Mouse (Mus musculus): Measurements from ENCODE around the gene Dnaaf5. TPM values are rescaled to one million over a fixed set of nuclear protein-coding genes. Genes with fewer than 3 reads are reported as not detected.

Dnaaf5 gene
- total RNA-seq, 1 experiment: 22.8 TPM

- no peak overlapping the region for H3K9ac ChIP-seq (ENCODE audit: insufficient read depth, low read depth, low read length, poor library complexity, severe bottlenecking)
- 0 out of 4 replicates have a peak, but pooled peaks cover 0 to 2% of the 10 kb centered on the region in 2 experiments for H3K4me1 ChIP-seq (ENCODE audit: control insufficient read depth in 2 of 2, insufficient read depth in 2 of 2, low read length in 2 of 2, poor library complexity in 1 of 2)
- H3K36me3 ChIP-seq (ENCODE audit: control insufficient read depth, insufficient read depth, low read length, poor library complexity, severe bottlenecking): peaks cover 51% of the 10 kb centered on the region
- TF ChIP-seq MAFK (IDR thresholded peaks at IDR 0.05; ENCODE audit: insufficient read depth, low read depth, low read length): no peak
- no peak for TF ChIP-seq ZC3H11A (IDR thresholded peaks at IDR 0.05; ENCODE audit: borderline replicate concordance, low read depth, low read length)
- no peak for TF ChIP-seq CHD2 (IDR thresholded peaks at IDR 0.05; ENCODE audit: low read depth, low read length)
- TF ChIP-seq HCFC1 (IDR thresholded peaks at IDR 0.05; ENCODE audit: borderline replicate concordance, insufficient read depth, low read length): no peak
- no peak for TF ChIP-seq ZNF384 (IDR thresholded peaks at IDR 0.05; ENCODE audit: low read depth, low read length)
- in situ Hi-C loops (cut with MboI; ENCODE audit: low sequenced_read_pairs in 2 of 2, unreplicated experiment in 2 of 2): no loop called here
- no peak overlapping the region for H3K4me3 ChIP-seq (ENCODE audit: insufficient read depth in 1 of 2, low read depth in 1 of 2, low read length in 2 of 2, poor library complexity in 1 of 2, severe bottlenecking in 1 of 2)
- H3K27ac ChIP-seq (ENCODE audit: insufficient read depth, low read depth, low read length, poor library complexity, severe bottlenecking): no peak overlapping the region
- DNase-seq (ENCODE audit: low read depth, low spot score): no peak
- H3K9me3 ChIP-seq (ENCODE audit: control insufficient read depth, insufficient read depth, low read depth, low read length): no peaks in the 10 kb centered on the region
Measured at GRCm38 (mm10) chr5:139223331-139223730, 73.3 kb downstream of the Dnaaf5 start.

- Histone ChIP-seq H3K4me1 (ENCODE audit: control insufficient read depth in 2 of 2, insufficient read depth in 2 of 2, low read length in 2 of 2, poor library complexity in 1 of 2) (peaks cover 0 to 4% of the 10 kb centered on the region in 2 experiments; a peak in 1 of 4 replicates), H3K9me3 (ENCODE audit: control insufficient read depth, insufficient read depth, low read depth, low read length) (no peaks in the 10 kb centered on the region), H3K36me3 (ENCODE audit: control insufficient read depth, insufficient read depth, low read length, poor library complexity, severe bottlenecking) (peaks cover 55% of the 10 kb centered on the region), H3K4me3 (ENCODE audit: insufficient read depth in 1 of 2, low read depth in 1 of 2, low read length in 2 of 2, poor library complexity in 1 of 2, severe bottlenecking in 1 of 2) (no peak overlapping the region), H3K9ac (ENCODE audit: insufficient read depth, low read depth, low read length, poor library complexity, severe bottlenecking) (no peak overlapping the region), H3K27ac (ENCODE audit: insufficient read depth, low read depth, low read length, poor library complexity, severe bottlenecking) (no peak overlapping the region)
- in situ Hi-C loops (cut with MboI; ENCODE audit: low sequenced_read_pairs in 2 of 2, unreplicated experiment in 2 of 2): no loop called here
- DNase-seq (ENCODE audit: low read depth, low spot score): no peak
- TF ChIP-seq ZNF384 (IDR thresholded peaks at IDR 0.05; ENCODE audit: low read depth, low read length): no peak
- no peak for TF ChIP-seq CHD2 (IDR thresholded peaks at IDR 0.05; ENCODE audit: low read depth, low read length)
- TF ChIP-seq ZC3H11A (IDR thresholded peaks at IDR 0.05; ENCODE audit: borderline replicate concordance, low read depth, low read length): no peak
- TF ChIP-seq MAFK (IDR thresholded peaks at IDR 0.05; ENCODE audit: insufficient read depth, low read depth, low read length): no peak
- TF ChIP-seq HCFC1 (IDR thresholded peaks at IDR 0.05; ENCODE audit: borderline replicate concordance, insufficient read depth, low read length): no peak
Measured at GRCm38 (mm10) chr5:139227236-139227635, 77.2 kb downstream of the Dnaaf5 start.

- Histone ChIP-seq H3K9ac (ENCODE audit: insufficient read depth, low read depth, low read length, poor library complexity, severe bottlenecking) (no peak overlapping the region), H3K9me3 (ENCODE audit: control insufficient read depth, insufficient read depth, low read depth, low read length) (no peaks in the 10 kb centered on the region), H3K4me1 (ENCODE audit: control insufficient read depth in 2 of 2, insufficient read depth in 2 of 2, low read length in 2 of 2, poor library complexity in 1 of 2) (peaks cover 0 to 4% of the 10 kb centered on the region in 2 experiments; a peak in 1 of 4 replicates), H3K4me3 (ENCODE audit: insufficient read depth in 1 of 2, low read depth in 1 of 2, low read length in 2 of 2, poor library complexity in 1 of 2, severe bottlenecking in 1 of 2) (no peak overlapping the region), H3K36me3 (ENCODE audit: control insufficient read depth, insufficient read depth, low read length, poor library complexity, severe bottlenecking) (peaks cover 52% of the 10 kb centered on the region), H3K27ac (ENCODE audit: insufficient read depth, low read depth, low read length, poor library complexity, severe bottlenecking) (no peak overlapping the region)
- in situ Hi-C loops (cut with MboI; ENCODE audit: low sequenced_read_pairs in 2 of 2, unreplicated experiment in 2 of 2): no loop called here
- no peak for DNase-seq (ENCODE audit: low read depth, low spot score)
- TF ChIP-seq HCFC1 (IDR thresholded peaks at IDR 0.05; ENCODE audit: borderline replicate concordance, insufficient read depth, low read length): no peak
- no peak for TF ChIP-seq ZC3H11A (IDR thresholded peaks at IDR 0.05; ENCODE audit: borderline replicate concordance, low read depth, low read length)
- no peak for TF ChIP-seq ZNF384 (IDR thresholded peaks at IDR 0.05; ENCODE audit: low read depth, low read length)
- no peak for TF ChIP-seq CHD2 (IDR thresholded peaks at IDR 0.05; ENCODE audit: low read depth, low read length)
- TF ChIP-seq MAFK (IDR thresholded peaks at IDR 0.05; ENCODE audit: insufficient read depth, low read depth, low read length): no peak
Measured at GRCm38 (mm10) chr5:139227645-139228044, 77.6 kb downstream of the Dnaaf5 start.

GRCm38 (mm10) chr5:139228318-139228717, 78.3 kb downstream of the Dnaaf5 start:
- no peak for DNase-seq (ENCODE audit: low read depth, low spot score)
- Histone ChIP-seq H3K27ac (ENCODE audit: insufficient read depth, low read depth, low read length, poor library complexity, severe bottlenecking) (no peak overlapping the region), H3K9ac (ENCODE audit: insufficient read depth, low read depth, low read length, poor library complexity, severe bottlenecking) (no peak overlapping the region), H3K4me3 (ENCODE audit: insufficient read depth in 1 of 2, low read depth in 1 of 2, low read length in 2 of 2, poor library complexity in 1 of 2, severe bottlenecking in 1 of 2) (no peak overlapping the region), H3K36me3 (ENCODE audit: control insufficient read depth, insufficient read depth, low read length, poor library complexity, severe bottlenecking) (peaks cover 49% of the 10 kb centered on the region), H3K9me3 (ENCODE audit: control insufficient read depth, insufficient read depth, low read depth, low read length) (no peaks in the 10 kb centered on the region), H3K4me1 (ENCODE audit: control insufficient read depth in 2 of 2, insufficient read depth in 2 of 2, low read length in 2 of 2, poor library complexity in 1 of 2) (peaks cover 0 to 2% of the 10 kb centered on the region in 2 experiments; a peak in 1 of 4 replicates)
- no peak for TF ChIP-seq ZC3H11A (IDR thresholded peaks at IDR 0.05; ENCODE audit: borderline replicate concordance, low read depth, low read length)
- no peak for TF ChIP-seq MAFK (IDR thresholded peaks at IDR 0.05; ENCODE audit: insufficient read depth, low read depth, low read length)
- no peak for TF ChIP-seq ZNF384 (IDR thresholded peaks at IDR 0.05; ENCODE audit: low read depth, low read length)
- TF ChIP-seq CHD2 (IDR thresholded peaks at IDR 0.05; ENCODE audit: low read depth, low read length): no peak
- TF ChIP-seq HCFC1 (IDR thresholded peaks at IDR 0.05; ENCODE audit: borderline replicate concordance, insufficient read depth, low read length): no peak
- in situ Hi-C loops (cut with MboI; ENCODE audit: low sequenced_read_pairs in 2 of 2, unreplicated experiment in 2 of 2): no loop called here

Data from ES-E14 (cell line).